ENCODE assay signal across 16 mouse cellular contexts in the genomic region with DNA sequence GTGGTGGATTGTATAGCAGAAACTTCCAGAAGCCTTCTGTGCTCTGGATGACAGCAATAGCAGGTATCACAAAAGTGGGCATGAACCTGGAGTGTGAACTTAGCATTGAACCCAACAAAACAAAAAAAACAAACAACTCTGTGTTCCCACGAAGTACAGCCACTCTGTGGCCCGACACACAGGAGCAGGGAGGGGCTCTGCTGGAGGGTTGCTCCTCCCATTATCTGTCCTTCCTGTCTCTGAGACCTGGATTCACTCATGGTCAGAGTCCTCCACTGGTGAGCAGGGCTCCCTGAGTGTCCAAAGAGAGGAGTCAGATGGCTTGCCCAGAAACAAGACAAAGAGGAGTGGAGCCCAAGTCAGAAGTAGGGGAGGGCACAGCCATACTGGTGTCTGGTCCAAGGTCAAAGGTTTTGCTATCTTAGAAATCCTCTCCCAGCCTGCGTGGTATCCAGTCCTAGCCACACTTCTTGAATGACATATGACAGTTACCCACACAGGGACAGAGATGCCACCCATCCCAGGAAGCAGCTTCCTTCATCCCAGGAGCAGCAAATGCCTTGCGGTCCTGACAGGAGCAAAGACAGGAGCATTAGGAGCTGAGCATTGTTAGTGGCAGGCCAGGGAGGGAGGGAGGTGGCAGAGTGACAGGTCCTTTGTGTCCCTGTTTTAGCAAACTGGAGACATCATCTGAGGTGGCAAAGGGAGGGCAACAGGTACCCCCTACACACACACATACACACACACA. TPM values are rescaled to one million over a fixed set of nuclear protein-coding genes. Genes with fewer than 3 reads are reported as not detected.
A peak's percentile ranks its signal among the peaks of the same experiment; 100 is the strongest.
DNase-seq lines count a peak whose midpoint lies in the region; ATAC-seq and TF ChIP-seq lines count a peak whose summit lies in the region.
"Had no signal": no experiment of that assay in that cellular context is flagged by ENCODE, and none has a peak within 500 bp of the region (broad histone marks: within the 10 kb centered on the region; RNA-seq: fewer than 3 reads in every experiment).

No protein-coding gene starts in this region.

- no peaks in the 10 kb centered on the region for H3K27me3 ChIP-seq in heart, embryonic 12.5 days (replicated peaks)
- H3K27me3 ChIP-seq in kidney, postnatal 0 days (ENCODE audit: insufficient read depth, low read length) = no peaks in the 10 kb centered on the region
- H3K27me3 ChIP-seq in ES-Bruce4 (ENCODE audit: control insufficient read depth, insufficient read depth, low read length, poor library complexity, severe bottlenecking) = no peaks in the 10 kb centered on the region
- H3K27me3 ChIP-seq: liver, embryonic 13.5 days had no signal

- no peak for DNase-seq in heart, postnatal 14 days
- DNase-seq in kidney, postnatal 0 days (ENCODE audit: low spot score) = no peak
- DNase-seq in kidney, postnatal 25 days = no peak
- no peak for DNase-seq in layer of hippocampus, postnatal 25 days (ENCODE audit: extremely low spot score in 1 of 2, low spot score in 1 of 2)
- DNase-seq in right cerebral cortex, postnatal 36 days (ENCODE audit: low spot score in 2 of 2) = no peak
- DNase-seq: cerebellum, postnatal 14 days; gastrocnemius, postnatal 10 days; left cerebral cortex, postnatal 4 days; liver, embryonic 13.5 days; lung, postnatal 36 days; midbrain, embryonic 14.5 days; right cerebral cortex, postnatal 25 days had no signal

- H3K9me3 ChIP-seq in heart, embryonic 12.5 days (replicated peaks) = no peaks in the 10 kb centered on the region
- H3K9me3 ChIP-seq in kidney, postnatal 0 days (replicated peaks; ENCODE audit: low read length) = no peaks in the 10 kb centered on the region
- H3K9me3 ChIP-seq in ES-Bruce4 (replicated peaks; ENCODE audit: control insufficient read depth, insufficient read depth, low read length, poor library complexity, severe bottlenecking) = no peaks in the 10 kb centered on the region
- H3K9me3 ChIP-seq: liver, embryonic 13.5 days had no signal

- ATAC-seq in heart, embryonic 12.5 days (ENCODE audit: insufficient number of reproducible peaks, low FRiP score) = no peak
- ATAC-seq in kidney, postnatal 0 days (replicated peaks; ENCODE audit: low FRiP score, low read depth) = 0 out of 2 replicates have a peak, but pooled peaks have one; percentile 34
- ATAC-seq: intestine, postnatal 0 days had no signal

- TF ChIP-seq POLR2A in ES-Bruce4 (IDR thresholded peaks at IDR 0.05; ENCODE audit: insufficient read depth, low read length) = no peak
- TF ChIP-seq POLR2A in bone marrow, adult 2 months (IDR thresholded peaks at IDR 0.05; ENCODE audit: borderline replicate concordance, control insufficient read depth, low read depth, low read length) = no peak

- TF ChIP-seq CTCF in kidney, postnatal 0 days (IDR thresholded peaks at IDR 0.05; ENCODE audit: low read depth) = no peak
- TF ChIP-seq CTCF in ES-Bruce4 (IDR thresholded peaks at IDR 0.05; ENCODE audit: low read depth, low read length) = no peak
- no peak for TF ChIP-seq CTCF in bone marrow, adult 2 months (IDR thresholded peaks at IDR 0.05; ENCODE audit: control insufficient read depth, insufficient read depth, low read length)

- H3K27ac ChIP-seq in heart, embryonic 12.5 days (ENCODE audit: poor library complexity, severe bottlenecking) = peak overlapping the region; percentile 21; the same call in 1 of the 2 replicates
- H3K27ac ChIP-seq in kidney, postnatal 0 days = no peak overlapping the region
- peak overlapping the region; percentile 86 for H3K27ac ChIP-seq in ES-Bruce4 (ENCODE audit: insufficient read depth, low read length)
- peak overlapping the region; percentile 88 for H3K27ac ChIP-seq in bone marrow, adult 2 months (ENCODE audit: control insufficient read depth, insufficient read depth, low read depth, low read length, poor library complexity)
- H3K27ac ChIP-seq: liver, embryonic 13.5 days had no signal

- no peak for TF ChIP-seq EP300 in ES-Bruce4 (IDR thresholded peaks at IDR 0.05; ENCODE audit: insufficient read depth, low read depth, low read length)

- no peak overlapping the region for H3K4me2 ChIP-seq in heart, embryonic 12.5 days
- H3K4me2 ChIP-seq in kidney, postnatal 0 days (ENCODE audit: low read length) = no peak overlapping the region
- H3K4me2 ChIP-seq: liver, embryonic 13.5 days had no signal

- intact Hi-C loops in heart, postnatal 14 days (cut with DNase I) = no loop called here

- no peak overlapping the region for H3K4me3 ChIP-seq in heart, embryonic 12.5 days
- no peak overlapping the region for H3K4me3 ChIP-seq in kidney, postnatal 0 days (replicated peaks; ENCODE audit: low read depth, low read length)
- peak overlapping the region; percentile 1 for H3K4me3 ChIP-seq in ES-Bruce4 (ENCODE audit: low read depth, low read length)
- H3K4me3 ChIP-seq in bone marrow, adult 2 months (replicated peaks; ENCODE audit: control insufficient read depth, low read depth, low read length) = no peak overlapping the region
- H3K4me3 ChIP-seq: liver, embryonic 13.5 days had no signal

- no peaks in the 10 kb centered on the region for H3K36me3 ChIP-seq in heart, embryonic 12.5 days
- no peaks in the 10 kb centered on the region for H3K36me3 ChIP-seq in kidney, postnatal 0 days (ENCODE audit: insufficient read depth, low read length)
- no peaks in the 10 kb centered on the region for H3K36me3 ChIP-seq in ES-Bruce4 (ENCODE audit: control insufficient read depth, insufficient read depth, low read length, poor library complexity, severe bottlenecking)
- H3K36me3 ChIP-seq: liver, embryonic 13.5 days had no signal

- 30% methylated on average over 4 of the region's 4 CpGs for WGBS in heart, embryonic 12.5 days
- 39% methylated on average over 4 of the region's 4 CpGs for WGBS in kidney, postnatal 0 days
- WGBS in bone marrow, adult 2 months = 42% methylated on average over 4 of the region's 4 CpGs

- no peak overlapping the region for H3K9ac ChIP-seq in heart, embryonic 12.5 days
- no peak overlapping the region for H3K9ac ChIP-seq in kidney, postnatal 0 days (ENCODE audit: low read depth, low read length)
- peak overlapping the region; percentile 36 for H3K9ac ChIP-seq in ES-Bruce4 (ENCODE audit: low read depth, poor library complexity, severe bottlenecking)
- H3K9ac ChIP-seq: liver, embryonic 13.5 days had no signal

- H3K4me1 ChIP-seq in heart, embryonic 12.5 days (replicated peaks) = peaks cover 25% of the 10 kb centered on the region
- peaks cover 10% of the 10 kb centered on the region; the same call in 1 of the 2 replicates for H3K4me1 ChIP-seq in kidney, postnatal 0 days (replicated peaks; ENCODE audit: insufficient read depth, low read length)
- peaks cover 14% of the 10 kb centered on the region for H3K4me1 ChIP-seq in ES-Bruce4 (ENCODE audit: control insufficient read depth, insufficient read depth, low read length)
- peaks cover 9% of the 10 kb centered on the region for H3K4me1 ChIP-seq in bone marrow, adult 2 months (ENCODE audit: control insufficient read depth, insufficient read depth, low read length)

RNA-seq across cellular contexts. Expression of gene Sik1, which starts 35.3 kb away (rescaled TPM):
- 23.3 and 24.3 TPM in 2 replicates for polyA plus RNA-seq in heart, embryonic 12.5 days (2016; fragmentation: Nextera tagmentation; extraction: Ambion mirVana)
- total RNA-seq in heart, postnatal 14 days (2021) = 10 to 100 TPM; 41.4 to 72.2 TPM
- 15.4 and 17.2 TPM in 2 replicates for polyA plus RNA-seq in kidney, postnatal 0 days (2015; fragmentation: Nextera tagmentation; extraction: Ambion mirVana)
- polyA plus RNA-seq in ES-Bruce4 (2011; ENCODE audit: insufficient read depth, insufficient read length, low read depth, missing spikeins) = 45.1 and 48.4 TPM in 2 replicates
- polyA plus RNA-seq in bone marrow, adult 2 months (2011; ENCODE audit: insufficient read depth, insufficient read length, low replicate concordance, missing spikeins) = 24.1 and 42.9 TPM in 2 replicates
- total RNA-seq in layer of hippocampus, postnatal 25 days (2021) = 10 to 100 TPM; 11.7 to 14.6 TPM
